Mouse (Mus musculus): ENCODE measurements around the gene Sytl1. TPM values are rescaled to one million over a fixed set of nuclear protein-coding genes. Genes with fewer than 3 reads are reported as not detected.

Sytl1 gene
- 10 to 100 TPM; 33.8 to 37.4 TPM for total RNA-seq (2023)

DNA sequence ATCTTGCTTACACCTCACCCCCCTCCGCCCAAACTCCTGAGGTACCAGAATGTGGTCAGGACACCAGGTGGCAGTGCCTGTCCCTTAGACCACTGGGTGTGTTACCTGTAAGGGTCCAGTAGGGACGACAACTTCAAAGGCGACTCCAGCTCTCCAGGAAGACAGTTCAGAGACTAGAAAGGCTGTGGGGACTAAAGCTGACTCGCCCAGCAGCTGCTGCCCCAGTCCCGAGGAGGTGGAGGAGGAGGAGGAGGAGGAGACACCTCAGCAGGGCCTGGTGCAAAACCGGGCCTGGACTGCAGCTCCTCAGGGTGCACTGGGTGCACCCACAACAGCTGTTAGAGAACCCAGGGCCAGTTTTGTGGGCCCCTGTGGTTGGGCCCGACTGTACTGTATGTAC, at the start of gene Sytl1:
TSS of gene Sytl1 (minus strand) at position 232 of the 400 bp plus-strand sequence.

DNA sequence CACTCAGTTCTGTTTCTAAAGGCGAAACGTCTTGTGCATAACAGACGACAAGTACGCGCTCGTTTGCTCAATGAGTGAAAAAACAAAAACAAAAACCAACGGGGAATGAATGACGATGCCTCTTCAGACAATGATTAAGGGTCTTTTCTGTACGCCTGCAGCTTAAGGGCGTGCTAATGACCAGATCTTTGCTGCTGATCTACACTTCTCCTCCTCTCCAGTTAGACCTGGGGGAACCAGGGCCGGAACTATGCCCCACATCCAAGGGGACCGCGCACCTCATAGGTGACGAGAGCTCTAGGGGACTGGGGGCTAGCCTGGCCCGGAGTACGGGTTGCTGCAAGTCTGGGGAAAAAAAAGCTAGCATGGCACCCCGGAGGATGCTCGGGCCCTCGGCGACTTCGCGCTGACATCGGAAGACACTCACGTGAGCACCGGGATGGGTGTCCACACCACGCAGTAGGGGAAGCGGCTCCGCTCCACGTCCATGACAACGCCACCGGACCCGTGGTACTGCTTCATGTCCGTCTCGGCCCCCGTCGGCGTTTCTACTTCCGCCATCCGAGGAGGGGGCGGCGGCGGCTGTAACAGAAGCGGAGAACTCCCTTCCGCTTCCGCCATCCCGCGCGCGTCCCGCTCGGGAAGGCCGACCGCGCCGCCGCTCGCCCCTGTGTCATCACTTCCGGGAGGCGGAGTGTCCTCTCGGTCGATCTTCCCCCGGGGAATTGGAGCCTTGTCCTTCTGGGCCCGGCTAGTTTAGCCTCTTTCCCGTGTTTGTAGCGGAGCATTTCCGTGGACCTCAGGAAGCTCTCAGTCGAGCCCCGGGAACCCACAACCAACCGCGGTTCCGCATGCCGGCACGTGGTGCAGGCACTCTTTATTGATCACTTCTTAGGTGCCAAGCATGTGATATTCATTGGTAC, 14.5 kb upstream of the Sytl1 start, which contains the start of gene Tmem222:
TSS of gene Tmem222 (minus strand) at position 689 of the 923 bp plus-strand sequence.

GRCm38 (mm10) chr4:133240490-133240921, 22.4 kb downstream of the Sytl1 start, which contains the start of gene Map3k6:
Gene Map3k6, plus strand, starts transcription at chr4:133240818.

GRCm38 (mm10) chr4:133211751-133212561, 51.0 kb downstream of the Sytl1 start, which contains the start of the genes Cd164l2 and Gpr3:
Gene Cd164l2, plus strand, starts transcription at chr4:133212131.
Gene Gpr3, minus strand, starts transcription at chr4:133212536.

Other genes with a start within 250 kb of the Sytl1 start
- gene Wasf2, start 132.6 kb downstream of the Sytl1 start, total RNA-seq (2023), result 100 to 1,000 TPM; 228 to 232 TPM
- gene Cd164l2, start 51.0 kb downstream of the Sytl1 start, total RNA-seq (2023), result 1 to 10 TPM; 2.5 to 3.1 TPM
- not detected for gene Gpr3, start 50.6 kb downstream of the Sytl1 start, total RNA-seq (2023)
- under 1 TPM; 0.50 to 0.56 TPM for gene Map3k6, start 22.3 kb downstream of the Sytl1 start, total RNA-seq (2023)
- 10 to 100 TPM; 62.1 to 66.2 TPM for gene Tmem222, start 14.7 kb upstream of the Sytl1 start, total RNA-seq (2023)
- 10 to 100 TPM; 47.0 to 49.6 TPM for gene Wdtc1, start 90.4 kb upstream of the Sytl1 start, total RNA-seq (2023)
- 10 to 100 TPM; 56.5 to 58.9 TPM for gene Slc9a1, start 106.6 kb upstream of the Sytl1 start, total RNA-seq (2023)
- not detected for gene Tent5b, start 217.0 kb upstream of the Sytl1 start, total RNA-seq (2023)
- 10 to 100 TPM; 11.6 to 21.7 TPM for gene Trnp1, start 235.4 kb upstream of the Sytl1 start, total RNA-seq (2023)